Mouse (Mus musculus) G1E (cell line): ENCODE data around the gene Slc5a1. TPM values are rescaled to one million over a fixed set of nuclear protein-coding genes. Genes with fewer than 3 reads are reported as not detected.

Source experiments
- ATAC-seq: 2 replicates; pipeline ENCODE4 v1.8.0; 2016; ENCODE audit warnings: mild to moderate bottlenecking; ENCODE audit not compliant: insufficient number of reproducible peaks, poor library complexity, low FRiP score, severe bottlenecking; ENCODE audit errors: extremely low read depth
- DNase-seq: peaks from one replicate; pipeline ENCODE4 v3.0.0; 2012; ENCODE audit warnings: low spot score
- H3K27me3 ChIP-seq: 2 replicates; pipeline ENCODE4 v1.6.1; 2012; ENCODE audit warnings: mild to moderate bottlenecking, low read length, inconsistent platforms; ENCODE audit not compliant: insufficient read depth
- H3K36me3 ChIP-seq: replicated peaks from 2 replicates; pipeline ENCODE3; 2012; ENCODE audit warnings: mild to moderate bottlenecking, inconsistent platforms
- H3K4me1 ChIP-seq: 2 replicates; pipeline ENCODE4 v1.6.1; 2012; ENCODE audit warnings: low read depth, low read length, inconsistent platforms, mixed read lengths; ENCODE audit not compliant: insufficient read depth
- H3K4me3 ChIP-seq: 2 replicates; pipeline ENCODE4 v1.5.1; 2012; ENCODE audit warnings: low read depth, mild to moderate bottlenecking, inconsistent platforms, low read length, moderate library complexity, mixed read lengths
- H3K9me3 ChIP-seq: replicated peaks from 2 replicates; pipeline ENCODE4 v1.6.1; 2012; ENCODE audit warnings: inconsistent platforms
- CTCF ChIP-seq: IDR thresholded peaks from 2 replicates; pipeline ENCODE4 v1.5.1; 2012; ENCODE audit warnings: low read depth, low read length, inconsistent platforms, mixed read lengths
- GATA1 ChIP-seq: IDR thresholded peaks from 2 replicates; pipeline ENCODE4 v1.6.1; 2012; ENCODE audit warnings: borderline replicate concordance, low read length, inconsistent platforms, mixed read lengths
- GATA2 ChIP-seq: IDR thresholded peaks from 2 replicates; pipeline ENCODE4 v1.6.1; 2012; ENCODE audit warnings: low read depth, low read length, inconsistent platforms, borderline replicate concordance
- POLR2AphosphoS5 ChIP-seq: IDR thresholded peaks from 2 replicates; pipeline ENCODE4 v1.6.1; 2012; ENCODE audit warnings: low read depth, low read length, inconsistent platforms; ENCODE audit not compliant: insufficient replicate concordance
- TAL1 ChIP-seq: conservative IDR thresholded peaks from 2 replicates; pipeline ENCODE4 v1.6.1; 2012; ENCODE audit warnings: low read depth, low read length, inconsistent platforms, mixed read lengths
- polyA plus RNA-seq: library from polyadenylated mRNA; stranded (reverse); fragments of >175 nt; gene quantifications from 2 replicates; pipeline ENCODE4 v1.2.3, GENCODE M21; 2012
- total RNA-seq, 2 experiments: library from RNA; stranded (forward) in 1 of 2; stranded (reverse) in 1 of 2; fragments of 200-1000 nt in 1 of 2; fragments of >200 nt in 1 of 2; fragmentation: Nextera tagmentation in 1 of 2; gene quantifications; 2 replicates each; pipeline ENCODE4 v1.2.3; 2014 to 2017

Gene Slc5a1
- total RNA-seq (2014; fragmentation: Nextera tagmentation) (not detected in 2 replicates), total RNA-seq (2017) (0.05 and 0.06 TPM in 2 replicates), polyA plus RNA-seq (not detected in 2 replicates)

DNA sequence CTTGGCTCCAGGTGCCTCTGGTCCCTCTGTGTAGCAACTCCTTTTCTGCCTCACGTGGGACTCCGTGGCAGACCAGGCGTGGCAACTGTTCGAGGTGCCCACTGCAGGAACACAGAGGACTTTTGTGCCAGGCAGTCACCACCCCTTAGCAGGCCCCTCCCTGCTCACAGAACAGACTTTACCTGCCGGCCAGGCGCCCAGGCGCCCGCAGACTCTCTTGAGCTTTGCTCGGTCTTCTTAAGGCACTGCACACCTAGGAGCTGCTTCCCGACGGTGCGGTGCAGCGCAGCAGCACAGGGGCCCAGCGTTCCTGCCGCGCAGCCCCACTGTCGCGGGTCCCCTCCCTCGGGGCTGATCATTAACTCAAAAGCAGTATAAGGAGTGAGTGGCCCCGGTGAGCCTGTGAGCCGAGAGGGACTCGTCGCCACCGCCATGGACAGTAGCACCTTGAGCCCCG, at the start of gene Slc5a1:
TSS of gene Slc5a1 (plus strand) at position 195 of the 457 bp plus-strand sequence.
- ATAC-seq (no peak), DNase-seq (no peak)
- no peaks in the 10 kb centered on the region for H3K36me3 ChIP-seq
- H3K9me3 ChIP-seq = no peaks in the 10 kb centered on the region
- peaks cover 21% of the 10 kb centered on the region for H3K27me3 ChIP-seq
- H3K4me3 ChIP-seq = no peak within 1 kb of the TSS
- H3K4me1 ChIP-seq = no peaks in the 10 kb centered on the region
- TF ChIP-seq CTCF (no peak), GATA1 (no peak), POLR2AphosphoS5 (no peak), GATA2 (no peak), TAL1 (no peak)

DNA sequence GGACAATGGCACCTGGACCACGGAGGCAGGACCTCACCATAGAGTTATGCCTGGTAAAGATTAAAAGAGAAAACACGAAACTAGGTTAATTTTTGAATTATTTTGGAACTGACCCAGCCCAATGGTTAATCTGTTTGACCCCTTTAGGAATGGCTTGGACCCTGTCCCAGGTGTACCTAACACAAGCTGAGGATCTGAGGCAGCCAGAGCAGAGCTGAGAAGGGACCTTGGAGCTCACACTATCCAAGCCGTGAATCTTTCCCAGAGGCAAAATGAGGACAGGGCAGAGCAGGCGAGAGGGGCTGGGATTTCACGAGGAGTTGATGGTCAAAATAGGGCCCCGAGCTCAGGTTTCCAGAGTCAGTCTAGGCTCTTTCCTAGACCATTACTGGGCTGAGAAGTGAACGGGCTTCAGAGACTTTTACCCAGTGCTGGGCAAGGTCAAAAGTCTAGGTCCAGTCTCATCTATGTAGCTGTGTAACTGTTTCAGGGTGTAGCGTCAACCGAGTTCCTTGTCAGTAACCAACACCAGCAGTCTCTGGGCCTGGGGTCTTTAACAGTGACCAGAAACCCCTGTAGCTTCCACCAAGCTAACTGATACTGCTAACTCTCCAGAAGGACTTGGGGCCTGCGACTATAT, 47.8 kb upstream of the Slc5a1 start:
- Histone ChIP-seq H3K36me3 (no peaks in the 10 kb centered on the region), H3K4me1 (no peaks in the 10 kb centered on the region), H3K9me3 (no peaks in the 10 kb centered on the region), H3K27me3 (peaks cover 14% of the 10 kb centered on the region), H3K4me3 (no peak overlapping the region)
- DNase-seq = no peak
- TF ChIP-seq POLR2AphosphoS5 (no peak), GATA1 (no peak), TAL1 (no peak), GATA2 (no peak), CTCF (no peak)
- no peak for ATAC-seq

DNA sequence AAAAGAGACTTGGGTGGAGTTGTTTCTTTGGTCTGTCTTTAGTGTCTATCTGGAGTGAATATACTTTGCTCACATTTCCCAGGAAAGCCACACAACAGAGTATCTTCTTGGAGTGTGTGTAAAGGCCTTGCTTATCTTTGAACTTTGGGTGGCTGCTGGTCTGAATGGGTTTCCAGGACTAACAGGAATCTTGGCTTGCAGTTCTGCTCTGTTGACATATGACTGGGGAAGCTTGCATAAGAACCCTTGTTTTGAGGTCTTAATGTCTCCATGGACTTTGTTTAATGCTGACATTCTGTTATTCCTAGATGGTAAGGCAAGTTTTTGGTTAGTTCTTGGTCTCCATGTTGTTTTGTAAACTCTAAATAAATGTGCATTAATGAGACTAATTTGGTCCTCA, 33.9 kb upstream of the Slc5a1 start:
- Histone ChIP-seq H3K4me1 (no peaks in the 10 kb centered on the region), H3K27me3 (0 out of 2 replicates have a peak, but pooled peaks cover 2% of the 10 kb centered on the region), H3K9me3 (no peaks in the 10 kb centered on the region), H3K4me3 (no peak overlapping the region), H3K36me3 (no peaks in the 10 kb centered on the region)
- ATAC-seq (no peak), DNase-seq (no peak)
- TF ChIP-seq GATA1 (no peak), POLR2AphosphoS5 (no peak), GATA2 (no peak), TAL1 (no peak), CTCF (no peak)

DNA sequence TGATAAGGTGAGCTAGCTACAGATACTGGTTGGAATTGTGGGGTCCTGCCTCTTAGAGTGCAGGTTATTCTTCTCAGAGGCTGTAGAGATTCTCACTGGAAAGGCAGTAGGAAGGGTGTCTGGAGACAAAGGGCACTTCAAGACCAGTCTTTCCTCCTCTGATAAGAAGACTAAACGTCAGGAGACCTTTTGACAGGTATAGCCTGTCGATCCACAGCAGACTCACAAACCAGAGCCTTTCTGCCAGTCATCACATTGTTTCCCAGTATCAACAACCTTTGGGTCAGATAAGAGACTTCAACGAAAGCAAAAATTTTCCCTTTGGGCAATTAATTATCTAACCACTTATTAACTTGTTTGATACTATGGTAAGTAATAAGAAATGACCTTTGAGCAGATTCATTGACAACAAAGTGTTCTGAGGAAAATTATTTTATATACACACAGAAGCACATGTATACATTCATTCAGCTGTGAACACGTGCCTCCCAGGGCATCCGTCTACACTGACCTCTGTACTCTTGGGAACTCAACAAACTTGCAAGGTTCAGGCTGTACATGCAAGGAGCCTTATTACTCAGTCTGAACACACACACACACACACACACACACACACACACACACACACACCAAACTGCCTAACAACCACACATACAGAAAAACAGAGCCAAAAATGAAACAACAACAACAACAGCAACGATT, 27.4 kb upstream of the Slc5a1 start:
- Histone ChIP-seq H3K27me3 (0 out of 2 replicates have a peak, but pooled peaks cover 2% of the 10 kb centered on the region), H3K4me3 (no peak overlapping the region), H3K4me1 (no peaks in the 10 kb centered on the region), H3K36me3 (no peaks in the 10 kb centered on the region), H3K9me3 (no peaks in the 10 kb centered on the region)
- TF ChIP-seq GATA2 = no peak
- TF ChIP-seq CTCF = no peak
- TF ChIP-seq POLR2AphosphoS5 = no peak
- TF ChIP-seq TAL1 = no peak
- TF ChIP-seq GATA1 = no peak
- no peak for ATAC-seq
- no peak for DNase-seq

DNA sequence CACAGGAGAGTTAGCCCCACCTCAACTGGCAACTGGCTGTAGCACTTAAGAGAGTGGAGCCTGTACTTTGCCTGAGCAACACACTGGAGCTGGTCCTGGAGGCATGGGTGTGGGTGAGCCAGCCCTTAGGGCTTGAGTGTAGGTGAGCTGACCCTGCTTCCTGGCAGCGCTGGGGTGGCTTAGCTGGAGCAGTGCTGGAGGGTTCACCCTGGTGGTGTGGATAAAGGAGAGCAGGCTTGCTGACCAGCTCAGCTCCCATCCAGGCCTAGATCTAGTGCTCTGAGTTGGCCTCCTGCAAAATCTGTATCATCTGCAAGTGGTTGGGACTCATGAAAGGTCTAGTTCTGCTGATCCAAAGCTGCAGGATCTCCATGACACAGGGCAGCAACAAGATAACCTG, 21.1 kb upstream of the Slc5a1 start:
- no peak for TF ChIP-seq GATA1
- TF ChIP-seq GATA2 = no peak
- TF ChIP-seq POLR2AphosphoS5 = no peak
- no peak for TF ChIP-seq CTCF
- no peak for TF ChIP-seq TAL1
- H3K27me3 ChIP-seq = peaks cover 5% of the 10 kb centered on the region; the same call in 1 of the 2 replicates
- H3K9me3 ChIP-seq = no peaks in the 10 kb centered on the region
- H3K4me1 ChIP-seq = no peaks in the 10 kb centered on the region
- H3K4me3 ChIP-seq = no peak overlapping the region
- ATAC-seq = no peak
- DNase-seq = no peak
- H3K36me3 ChIP-seq = no peaks in the 10 kb centered on the region

DNA sequence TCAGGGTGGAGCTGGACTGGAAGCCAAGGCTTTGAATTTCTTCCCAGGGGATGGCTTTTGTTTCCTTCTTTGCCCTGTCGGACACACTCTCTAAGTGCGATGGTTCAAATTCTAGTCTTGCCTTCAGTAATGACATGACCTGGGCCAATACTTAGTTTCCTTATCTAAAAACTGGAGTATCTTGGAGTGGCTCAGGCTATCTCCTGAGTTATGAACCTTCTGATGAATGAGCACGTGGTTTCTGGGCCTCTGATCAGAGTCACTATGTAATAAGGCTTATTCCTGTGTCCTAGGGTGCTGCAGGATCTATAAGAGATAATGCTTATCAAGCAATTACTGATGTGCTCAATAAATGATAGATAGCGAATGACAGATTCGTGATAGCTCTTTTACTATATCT, 19.4 kb upstream of the Slc5a1 start:
- Histone ChIP-seq H3K4me3 (no peak overlapping the region), H3K4me1 (no peaks in the 10 kb centered on the region), H3K9me3 (no peaks in the 10 kb centered on the region), H3K36me3 (no peaks in the 10 kb centered on the region), H3K27me3 (peaks cover 5% of the 10 kb centered on the region; the same call in 1 of the 2 replicates)
- DNase-seq (no peak), ATAC-seq (no peak)
- TF ChIP-seq POLR2AphosphoS5 = no peak

DNA sequence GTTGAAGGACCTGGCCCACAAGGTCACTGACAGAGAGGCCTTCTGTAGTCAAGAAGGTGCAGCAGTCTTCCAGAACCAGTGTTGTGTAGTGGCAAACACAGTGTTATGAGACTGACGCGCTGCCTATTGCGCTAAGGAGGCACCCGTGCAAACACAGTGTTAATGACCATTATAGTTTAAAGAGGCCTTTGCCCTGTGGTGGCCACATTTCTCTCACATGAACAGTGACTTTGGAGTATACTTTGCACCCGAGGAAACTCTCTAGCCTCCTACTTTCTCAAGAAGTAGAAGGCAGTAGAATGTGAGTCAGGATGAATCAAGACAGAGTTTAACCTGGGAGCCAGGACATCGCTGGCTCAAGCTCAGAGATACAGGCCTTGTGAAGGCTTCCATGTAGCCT, 12.7 kb upstream of the Slc5a1 start:
- no peak for DNase-seq
- ATAC-seq = no peak

More for the DNA sequence above, 12.7 kb upstream of the Slc5a1 start:
- TF ChIP-seq TAL1 = no peak
- TF ChIP-seq GATA1 = no peak
- no peak for TF ChIP-seq CTCF
- no peak for TF ChIP-seq GATA2
- TF ChIP-seq POLR2AphosphoS5 = no peak
- H3K27me3 ChIP-seq = peaks cover 8% of the 10 kb centered on the region
- H3K4me3 ChIP-seq = no peak overlapping the region
- no peaks in the 10 kb centered on the region for H3K9me3 ChIP-seq
- no peaks in the 10 kb centered on the region for H3K4me1 ChIP-seq
- H3K36me3 ChIP-seq = no peaks in the 10 kb centered on the region
